Mouse (Mus musculus): Measurements from ENCODE around the gene Slc39a13. TPM values are rescaled to one million over a fixed set of nuclear protein-coding genes. Genes with fewer than 3 reads are reported as not detected.

Slc39a13 gene
- polyA plus RNA-seq (2015; fragmentation: Nextera tagmentation; extraction: Ambion mirVana) = 28.0 and 30.3 TPM in 2 replicates

GRCm38 (mm10) chr2:91070076-91070800 lies at the start of gene Slc39a13:
Gene Slc39a13 (minus strand): TSS chr2:91070417.

GRCm38 (mm10) chr2:91117585-91118275 lies 47.5 kb upstream of the Slc39a13 start, which contains the start of gene Mybpc3:
Gene Mybpc3 (plus strand): TSS chr2:91118144.

GRCm38 (mm10) chr2:91081775-91082695 lies 11.8 kb upstream of the Slc39a13 start, which contains the start of gene Spi1:
Gene Spi1 (plus strand): TSS chr2:91082390.

GRCm38 (mm10) chr2:91053934-91054382 lies 16.3 kb downstream of the Slc39a13 start, which contains the start of gene Psmc3:
Gene Psmc3 (plus strand): TSS chr2:91054009.

GRCm38 (mm10) chr2:91035385-91035784 lies 34.8 kb downstream of the Slc39a13 start, which contains the start of gene Rapsn:
Gene Rapsn (plus strand): TSS chr2:91035620.

Other genes with a start within 250 kb of the Slc39a13 start
- gene Mtch2, start 223.3 kb downstream of the Slc39a13 start, polyA plus RNA-seq (2015; fragmentation: Nextera tagmentation; extraction: Ambion mirVana) = 208 and 216 TPM in 2 replicates
- gene C1qtnf4, start 184.6 kb downstream of the Slc39a13 start, polyA plus RNA-seq (2015; fragmentation: Nextera tagmentation; extraction: Ambion mirVana) = 325 and 366 TPM in 2 replicates
- gene Kbtbd4, start 165.7 kb downstream of the Slc39a13 start, polyA plus RNA-seq (2015; fragmentation: Nextera tagmentation; extraction: Ambion mirVana) = 39.9 and 40.1 TPM in 2 replicates
- gene Ndufs3, start 165.6 kb downstream of the Slc39a13 start, polyA plus RNA-seq (2015; fragmentation: Nextera tagmentation; extraction: Ambion mirVana) = 280 and 302 TPM in 2 replicates
- gene Celf1, start 130.0 kb downstream of the Slc39a13 start, polyA plus RNA-seq (2015; fragmentation: Nextera tagmentation; extraction: Ambion mirVana) = 49.7 and 53.5 TPM in 2 replicates
- 1.3 and 1.5 TPM in 2 replicates for gene Rapsn, start 34.8 kb downstream of the Slc39a13 start, polyA plus RNA-seq (2015; fragmentation: Nextera tagmentation; extraction: Ambion mirVana)
- gene Psmc3, start 16.4 kb downstream of the Slc39a13 start, polyA plus RNA-seq (2015; fragmentation: Nextera tagmentation; extraction: Ambion mirVana) = 229 and 245 TPM in 2 replicates
- gene Spi1, start 12.0 kb upstream of the Slc39a13 start, polyA plus RNA-seq (2015; fragmentation: Nextera tagmentation; extraction: Ambion mirVana) = 7.3 and 7.9 TPM in 2 replicates
- gene Mybpc3, start 47.7 kb upstream of the Slc39a13 start, polyA plus RNA-seq (2015; fragmentation: Nextera tagmentation; extraction: Ambion mirVana) = 0.09 TPM in 1 of 2 replicates, not detected in the other
- gene Madd, start 113.4 kb upstream of the Slc39a13 start, polyA plus RNA-seq (2015; fragmentation: Nextera tagmentation; extraction: Ambion mirVana) = 31.9 and 36.3 TPM in 2 replicates
- 2.1 and 2.5 TPM in 2 replicates for gene Nr1h3, start 132.4 kb upstream of the Slc39a13 start, polyA plus RNA-seq (2015; fragmentation: Nextera tagmentation; extraction: Ambion mirVana)
- gene Acp2, start 132.5 kb upstream of the Slc39a13 start, polyA plus RNA-seq (2015; fragmentation: Nextera tagmentation; extraction: Ambion mirVana) = 29.8 and 31.3 TPM in 2 replicates
- 11.7 and 13.5 TPM in 2 replicates for gene Ddb2, start 166.6 kb upstream of the Slc39a13 start, polyA plus RNA-seq (2015; fragmentation: Nextera tagmentation; extraction: Ambion mirVana)
- gene Pacsin3, start 185.5 kb upstream of the Slc39a13 start, polyA plus RNA-seq (2015; fragmentation: Nextera tagmentation; extraction: Ambion mirVana) = 28.1 and 28.7 TPM in 2 replicates
- 51.3 and 54.3 TPM in 2 replicates for gene Arfgap2, start 194.6 kb upstream of the Slc39a13 start, polyA plus RNA-seq (2015; fragmentation: Nextera tagmentation; extraction: Ambion mirVana)